Mouse (Mus musculus) CH12.LX (cell line): ENCODE results near the gene Lman2. TPM values are rescaled to one million over a fixed set of nuclear protein-coding genes. Genes with fewer than 3 reads are reported as not detected.
A peak's percentile ranks its signal among the peaks of the same experiment; 100 is the strongest.

Experiments used
- DNase-seq: peaks from one replicate; pipeline ENCODE4 v3.0.0-alpha.2; 2013; ENCODE audit errors: extremely low read depth
- H3K27ac ChIP-seq: 2 replicates; pipeline ENCODE4 v1.5.1; 2012; ENCODE audit warnings: low read depth, mild to moderate bottlenecking, control low read depth, moderate library complexity; ENCODE audit not compliant: insufficient read depth
- H3K27me3 ChIP-seq: replicated peaks from 2 replicates; pipeline ENCODE3; 2012; ENCODE audit warnings: inconsistent platforms
- H3K36me3 ChIP-seq, 2 experiments: replicated peaks in 1 of 2; 2 replicates each; pipeline versions ENCODE3 to v1.6.1; 2012; ENCODE audit warnings: inconsistent platforms in 1 of 2, low read length in 1 of 2, mild to moderate bottlenecking in 1 of 2, mixed read lengths in 1 of 2, moderate library complexity in 1 of 2; ENCODE audit not compliant: control insufficient read depth in 1 of 2, insufficient read depth in 1 of 2
- H3K4me1 ChIP-seq, 2 experiments: 2 replicates each; pipeline ENCODE4 v1.6.1; 2012; ENCODE audit warnings: inconsistent platforms in 1 of 2, moderate library complexity in 1 of 2; ENCODE audit not compliant: insufficient read depth in 2 of 2, control insufficient read depth in 1 of 2
- H3K4me2 ChIP-seq: 2 replicates; pipeline ENCODE4 v1.6.1; 2012; ENCODE audit warnings: low read depth, mild to moderate bottlenecking, control low read depth; ENCODE audit not compliant: poor library complexity, insufficient read depth, severe bottlenecking
- H3K4me3 ChIP-seq, 3 experiments: fragments of 150-350 bp in 1 of 3; sonication (generic) in 1 of 3; replicated peaks in 1 of 3; 2 replicates each; pipeline versions ENCODE3 to v1.5.1; 2011 to 2012; ENCODE audit warnings: low read depth in 2 of 3, low read length in 2 of 3, mild to moderate bottlenecking in 2 of 3, moderate library complexity in 2 of 3, control low read depth in 1 of 3, improper control_type of control experiment in 1 of 3, inconsistent platforms in 1 of 3, mixed read lengths in 1 of 3; ENCODE audit not compliant: poor library complexity in 1 of 3
- H3K79me2 ChIP-seq: replicated peaks from 2 replicates; pipeline ENCODE4 v1.6.1; 2012; ENCODE audit warnings: mild to moderate bottlenecking, moderate library complexity; ENCODE audit not compliant: control insufficient read depth, poor library complexity, insufficient read depth, severe bottlenecking; ENCODE audit errors: extremely low read depth
- H3K9ac ChIP-seq: 2 replicates; pipeline ENCODE4 v1.6.1; 2012; ENCODE audit warnings: low read depth, mild to moderate bottlenecking, control low read depth, moderate library complexity; ENCODE audit not compliant: insufficient read depth
- H3K9me3 ChIP-seq: replicated peaks from 2 replicates; pipeline ENCODE3; 2012; ENCODE audit warnings: low read length, inconsistent platforms, mixed read lengths
- BHLHE40 ChIP-seq: IDR thresholded peaks from 2 replicates; pipeline ENCODE4 v1.6.1; 2011; ENCODE audit warnings: mild to moderate bottlenecking, low read depth, low read length, improper control_type of control experiment
- CHD1 ChIP-seq: IDR thresholded peaks from 2 replicates; pipeline ENCODE4 v1.6.1; 2012; ENCODE audit warnings: low read depth, low read length, improper control_type of control experiment, inconsistent platforms
- CHD2 ChIP-seq: IDR thresholded peaks from 2 replicates; pipeline ENCODE4 v1.6.1; 2011; ENCODE audit warnings: low read length, improper control_type of control experiment
- CTCF ChIP-seq, 2 experiments: IDR thresholded peaks in 1 of 2; conservative IDR thresholded peaks in 1 of 2; 2 replicates each; pipeline ENCODE4 v1.5.1; 2011 to 2012; ENCODE audit warnings: low read depth in 2 of 2, low read length in 2 of 2, improper control_type of control experiment in 1 of 2, inconsistent platforms in 1 of 2, mild to moderate bottlenecking in 1 of 2, moderate library complexity in 1 of 2
- ELF1 ChIP-seq: IDR thresholded peaks from 2 replicates; pipeline ENCODE4 v1.6.1; 2014; ENCODE audit warnings: low read depth, mild to moderate bottlenecking, inconsistent platforms, low read length, improper control_type of control experiment
- EP300 ChIP-seq: IDR thresholded peaks from 2 replicates; pipeline ENCODE4 v1.6.1; 2011; ENCODE audit warnings: low read length, improper control_type of control experiment
- ETS1 ChIP-seq: conservative IDR thresholded peaks from 2 replicates; pipeline ENCODE4 v1.6.1; 2012; ENCODE audit warnings: low read depth, mild to moderate bottlenecking, inconsistent platforms, low read length, improper control_type of control experiment, moderate library complexity
- HCFC1 ChIP-seq: IDR thresholded peaks from 2 replicates; pipeline ENCODE4 v1.6.1; 2012; ENCODE audit warnings: low read depth, mild to moderate bottlenecking, inconsistent platforms, low read length, improper control_type of control experiment
- IRF4 ChIP-seq: IDR thresholded peaks from 2 replicates; pipeline ENCODE4 v1.6.1; 2014; ENCODE audit warnings: low read depth, mild to moderate bottlenecking, inconsistent platforms, low read length, improper control_type of control experiment
- KAT2A ChIP-seq: IDR thresholded peaks from 2 replicates; pipeline ENCODE4 v1.6.1; 2012; ENCODE audit warnings: low read length, improper control_type of control experiment, inconsistent platforms; ENCODE audit not compliant: insufficient replicate concordance
- MAX ChIP-seq: IDR thresholded peaks from 2 replicates; pipeline ENCODE4 v1.6.1; 2011; ENCODE audit warnings: low read length, improper control_type of control experiment
- MAZ ChIP-seq: IDR thresholded peaks from 2 replicates; pipeline ENCODE4 v1.6.1; 2012; ENCODE audit warnings: low read depth, mild to moderate bottlenecking, inconsistent platforms, low read length, improper control_type of control experiment, moderate library complexity
- MEF2A ChIP-seq: IDR thresholded peaks from 2 replicates; pipeline ENCODE4 v1.6.1; 2014; ENCODE audit warnings: low read depth, mild to moderate bottlenecking, inconsistent platforms, low read length, improper control_type of control experiment, borderline replicate concordance
- MXI1 ChIP-seq: IDR thresholded peaks from 2 replicates; pipeline ENCODE4 v1.6.1; 2011; ENCODE audit warnings: mild to moderate bottlenecking, low read depth, low read length, improper control_type of control experiment
- MYC ChIP-seq: IDR thresholded peaks from 2 replicates; pipeline ENCODE4 v1.6.1; 2011; ENCODE audit warnings: low read depth, mild to moderate bottlenecking, improper control_type of control experiment, low read length
- NELFE ChIP-seq: IDR thresholded peaks from 2 replicates; pipeline ENCODE4 v1.6.1; 2011; ENCODE audit warnings: low read depth, low read length, improper control_type of control experiment
- POLR2A ChIP-seq: IDR thresholded peaks from 2 replicates; pipeline ENCODE4 v1.6.1; 2011; ENCODE audit warnings: low read depth, mild to moderate bottlenecking, improper control_type of control experiment, low read length
- RAD21 ChIP-seq: IDR thresholded peaks from 2 replicates; pipeline ENCODE4 v1.6.1; 2011; ENCODE audit warnings: low read depth, mild to moderate bottlenecking, low read length, improper control_type of control experiment, moderate library complexity
- SIN3A ChIP-seq: IDR thresholded peaks from 2 replicates; pipeline ENCODE4 v1.6.1; 2012; ENCODE audit warnings: low read length, improper control_type of control experiment, inconsistent platforms
- SMC3 ChIP-seq: IDR thresholded peaks from 2 replicates; pipeline ENCODE4 v1.6.1; 2011; ENCODE audit warnings: low read depth, low read length, improper control_type of control experiment
- TBP ChIP-seq: conservative IDR thresholded peaks from 2 replicates; pipeline ENCODE4 v1.6.1; 2011; ENCODE audit warnings: low read depth, low read length, improper control_type of control experiment
- TCF12 ChIP-seq: IDR thresholded peaks from 2 replicates; pipeline ENCODE4 v1.6.1; 2014; ENCODE audit warnings: low read depth, mild to moderate bottlenecking, inconsistent platforms, low read length, improper control_type of control experiment
- ZC3H11A ChIP-seq: IDR thresholded peaks from 2 replicates; pipeline ENCODE4 v1.6.1; 2012; ENCODE audit warnings: low read depth, mild to moderate bottlenecking, inconsistent platforms, low read length, improper control_type of control experiment
- ZNF384 ChIP-seq: IDR thresholded peaks from 2 replicates; pipeline ENCODE4 v1.6.1; 2012; ENCODE audit warnings: low read depth, low read length, improper control_type of control experiment, inconsistent platforms
- dilution Hi-C: fragments of 300-500 bp; cut with MboI; formaldehyde crosslinking; loops from 2 replicates; pipeline ENCODE4 v1.14.3; 2020; ENCODE audit warnings: low sequenced_read_pairs; ENCODE audit not compliant: extremely low pct_unique_long_range_greater_than_20kb, extremely low pct_ligation_motif_present
- in situ Hi-C: fragments of 300-500 bp; cut with MboI; formaldehyde crosslinking; loops from 3 replicates; pipeline ENCODE4 v1.14.3; 2019; ENCODE audit warnings: low sequenced_read_pairs, low pct_ligation_motif_present, low pct_unique_long_range_greater_than_20kb, mixed read lengths
- polyA plus RNA-seq: library from polyadenylated mRNA; unstranded; fragments of >175 nt; gene quantifications from 2 replicates; pipeline ENCODE4 v1.2.1, GENCODE M21; 2012; ENCODE audit warnings: low read depth; ENCODE audit not compliant: insufficient read length
- total RNA-seq, 2 experiments: library from RNA; depleted of rRNA; stranded (reverse); fragments of 300-350 nt in 1 of 2; fragments of >200 nt in 1 of 2; gene quantifications; 2 replicates each; pipeline ENCODE4 v1.2.3; 2012 to 2014

The Lman2 gene
- total and polyA plus RNA-seq, 3 experiments = 94.6 to 174 (median 126) TPM

DNA sequence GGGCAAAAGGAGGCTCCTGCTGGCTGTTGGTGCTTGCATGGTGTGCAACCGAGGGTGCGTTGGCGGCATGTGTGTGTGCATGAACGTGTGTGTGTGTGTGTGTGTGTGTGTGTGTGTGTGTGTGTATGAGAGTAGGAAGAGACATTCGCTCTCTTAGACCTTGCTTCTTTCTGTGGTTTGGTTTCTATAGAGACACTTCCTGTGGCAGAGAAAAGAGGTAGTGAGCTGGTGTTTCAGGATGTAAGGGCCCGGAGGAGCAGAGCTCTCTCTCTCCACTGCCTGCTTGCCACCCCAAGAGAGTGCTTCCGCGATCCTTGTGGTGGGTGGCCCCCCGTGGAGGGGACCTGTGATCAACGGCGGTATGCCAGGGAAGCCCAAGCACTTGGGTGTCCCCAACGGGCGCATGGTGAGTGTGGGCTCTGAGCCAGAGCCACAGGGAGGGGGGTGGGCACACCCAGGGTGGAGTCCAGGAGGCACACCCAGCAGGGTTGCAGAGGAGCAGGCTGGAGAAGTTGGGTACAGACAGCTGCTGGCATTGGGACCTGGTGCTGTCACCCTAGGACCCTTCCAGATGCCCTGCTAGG is 7.0 kb upstream of the Lman2 start, which contains the start of gene Rgs14:
TSS of gene Rgs14 (plus strand) at position 202 of the 584 bp plus-strand sequence.
- peaks cover 0 to 3% of the 10 kb centered on the region in 2 experiments for H3K36me3 ChIP-seq
- H3K27ac ChIP-seq = peak within 1 kb of the TSS; percentile 29; the same call in 1 of the 2 replicates
- H3K4me1 ChIP-seq = peaks cover 22 to 61% of the 10 kb centered on the region in 2 experiments
- TF ChIP-seq MEF2A = peak; percentile 45; the same call in 1 of the 2 replicates
- TF ChIP-seq MYC = peak; percentile 73
- peak; percentile 59 for TF ChIP-seq BHLHE40
- no peak for TF ChIP-seq KAT2A
- TF ChIP-seq TCF12 = peak; percentile 64
- TF ChIP-seq HCFC1 = peak; percentile 62
- peak; percentile 62; the same call in 1 of the 2 replicates for TF ChIP-seq CHD2
- TF ChIP-seq SIN3A = peak; percentile 94
- no peak for TF ChIP-seq ZNF384
- TF ChIP-seq CHD1 = no peak
- no peak for TF ChIP-seq ZC3H11A
- 0 out of 2 replicates have a peak, but pooled peaks have one; percentile 22 for TF ChIP-seq ETS1
- 0 out of 2 replicates have a peak, but pooled peaks have one; percentile 53 for TF ChIP-seq TBP
- peak; percentile 68 for TF ChIP-seq EP300
- TF ChIP-seq NELFE = peak; percentile 80
- TF ChIP-seq SMC3 = peak; percentile 15; the same call in 1 of the 2 replicates
- no peak; the same call in none of the 2 replicates for TF ChIP-seq RAD21
- peak; percentile 78 for TF ChIP-seq ELF1
- no peak for TF ChIP-seq CTCF (conservative IDR thresholded peaks at IDR 0.05 in 1 of 2, IDR thresholded peaks at IDR 0.05 in 1 of 2; ENCODE audit: low read depth in 2 of 2, low read length in 2 of 2)
- peak; percentile 71 for TF ChIP-seq POLR2A
- TF ChIP-seq MAZ = 0 out of 2 replicates have a peak, but pooled peaks have one; percentile 46
- TF ChIP-seq IRF4 = peak; percentile 71
- peak; percentile 72; the same call in 1 of the 2 replicates for TF ChIP-seq MAX
- peak; percentile 86 for TF ChIP-seq MXI1
- H3K9me3 ChIP-seq = no peaks in the 10 kb centered on the region
- peak within 1 kb of the TSS; percentile 53 for H3K4me2 ChIP-seq
- H3K9ac ChIP-seq = peak within 1 kb of the TSS; percentile 37
- H3K4me3 ChIP-seq = peak within 1 kb of the TSS; percentile 55 to 65 (median 62)
- H3K79me2 ChIP-seq = no peaks in the 10 kb centered on the region
- dilution Hi-C loops = no loop called here
- in situ Hi-C loops = no loop called here
- no peaks in the 10 kb centered on the region for H3K27me3 ChIP-seq
- DNase-seq = peak; percentile 85
